Mouse (Mus musculus) layer of hippocampus, adult 2 months (tissue): ENCODE data around the gene Ltc4s. TPM values are rescaled to one million over a fixed set of nuclear protein-coding genes. Genes with fewer than 3 reads are reported as not detected.

ENCODE experiments used
- DNase-seq, 2 experiments: peaks; one replicate each; pipeline ENCODE4 v3.0.0; 2022; ENCODE audit warnings: low spot score in 2 of 2
- H3K27ac ChIP-seq: fragments of 200-600 bp; 2 replicates; pipeline ENCODE4 v1.8.1; 2022
- H3K4me3 ChIP-seq: fragments of 200-600 bp; 2 replicates; pipeline ENCODE4 v1.8.1; 2022; ENCODE audit warnings: mild to moderate bottlenecking
- CTCF ChIP-seq: fragments of 200-600 bp; conservative IDR thresholded peaks from 2 replicates; pipeline ENCODE4 v1.8.1; 2022; ENCODE audit warnings: antibody characterized with exemption, mild to moderate bottlenecking, moderate library complexity
- long read RNA-seq, 2 experiments: library from polyadenylated mRNA; stranded (forward); transcript quantifications; one replicate each; pipeline ENCODE4 v2.0.0; 2021; ENCODE audit warnings: borderline mapping rate in 2 of 2
- total RNA-seq, 2 experiments: library from RNA; stranded (reverse); gene quantifications; 2 replicates each; pipeline ENCODE4 v1.2.3; 2021

Ltc4s gene
- 1 to 10 TPM; 6.8 to 9.3 TPM for total RNA-seq
- long read RNA-seq, experiment 1 = 0 reads
- long read RNA-seq, experiment 2, partial matches to known transcripts = 1 of 4 reads
- long read RNA-seq, experiment 2, other reads (novel, unspliced or antisense) = 0 of 4 reads

DNA sequence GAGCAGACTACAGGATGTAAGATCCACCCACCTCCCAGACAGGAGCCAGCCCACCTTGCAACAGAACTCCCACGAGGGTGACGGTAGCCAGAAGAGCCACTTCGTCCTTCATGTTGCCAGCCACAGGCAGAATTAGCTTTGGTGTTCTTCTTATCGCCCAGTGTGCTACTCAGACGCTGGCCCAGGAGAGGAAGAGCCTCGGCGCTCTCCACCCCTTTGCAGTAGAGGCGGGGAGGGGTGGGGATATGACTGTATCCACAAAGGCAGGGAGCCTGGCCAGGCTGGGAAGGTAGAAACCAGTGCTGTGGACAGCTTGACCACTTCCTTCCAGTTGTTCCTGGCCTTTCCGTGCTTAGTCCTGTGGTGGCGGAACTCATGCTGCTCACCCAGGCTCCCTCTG is at the start of gene Ltc4s:
Gene Ltc4s, minus strand, starts transcription at position 293 of the 400 bp plus-strand sequence.
- TF ChIP-seq CTCF = no peak
- Histone ChIP-seq H3K4me3 (peak within 1 kb of the TSS; percentile 86), H3K27ac (peak within 1 kb of the TSS; percentile 69)
- DNase-seq = no peak

DNA sequence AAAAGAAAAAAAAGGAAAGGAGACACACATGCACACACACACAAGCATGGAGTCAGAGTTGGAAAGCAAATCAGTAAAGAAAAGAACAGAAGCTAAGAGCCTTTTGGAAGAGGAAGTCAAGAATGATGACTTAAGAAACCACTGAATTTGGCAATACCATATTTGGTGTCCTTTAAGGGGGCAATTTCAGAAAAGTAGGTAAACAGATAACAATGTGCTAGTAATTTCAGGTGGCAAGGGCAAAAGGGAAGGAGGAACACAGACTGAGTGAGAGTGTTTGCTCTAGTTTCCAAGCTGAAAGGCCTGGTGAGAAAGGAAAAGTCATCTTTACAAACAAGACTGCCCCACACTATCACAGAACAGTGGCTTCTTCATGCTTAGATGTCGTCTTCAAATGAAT is 48.0 kb upstream of the Ltc4s start:
- Histone ChIP-seq H3K27ac (no peak overlapping the region), H3K4me3 (no peak overlapping the region)
- DNase-seq = no peak
- no peak for TF ChIP-seq CTCF

- H3K27ac ChIP-seq = no peak overlapping the region
- no peak for DNase-seq
These were observed 47.3 kb upstream of the Ltc4s start for GRCm38 (mm10) chr11:50285696-50286095.

DNA sequence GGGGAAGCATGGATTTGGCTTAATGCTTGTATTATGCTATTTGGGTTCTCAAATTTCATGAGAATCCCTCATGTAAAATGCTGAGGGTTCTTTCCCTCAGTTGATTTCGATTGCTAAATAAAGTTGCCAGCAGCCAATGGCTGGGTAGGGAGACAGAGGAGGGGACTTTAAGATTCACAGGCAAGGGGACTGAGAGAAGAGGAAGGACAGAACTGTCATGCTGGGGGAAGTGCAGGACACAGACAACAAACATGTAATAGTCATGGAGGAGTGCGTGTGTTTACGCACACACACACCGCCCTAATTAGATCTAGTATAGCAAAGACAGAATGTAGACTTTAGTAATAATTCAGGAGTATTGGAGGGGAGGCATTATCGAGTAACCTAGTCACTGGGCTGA is 46.8 kb upstream of the Ltc4s start:
- Histone ChIP-seq H3K27ac (no peak overlapping the region), H3K4me3 (no peak overlapping the region)
- DNase-seq = no peak
- no peak for TF ChIP-seq CTCF

More at GRCm38 (mm10) chr11:50285696-50286095, 47.3 kb upstream of the Ltc4s start:
- no peak overlapping the region for H3K4me3 ChIP-seq
- no peak for TF ChIP-seq CTCF

DNA sequence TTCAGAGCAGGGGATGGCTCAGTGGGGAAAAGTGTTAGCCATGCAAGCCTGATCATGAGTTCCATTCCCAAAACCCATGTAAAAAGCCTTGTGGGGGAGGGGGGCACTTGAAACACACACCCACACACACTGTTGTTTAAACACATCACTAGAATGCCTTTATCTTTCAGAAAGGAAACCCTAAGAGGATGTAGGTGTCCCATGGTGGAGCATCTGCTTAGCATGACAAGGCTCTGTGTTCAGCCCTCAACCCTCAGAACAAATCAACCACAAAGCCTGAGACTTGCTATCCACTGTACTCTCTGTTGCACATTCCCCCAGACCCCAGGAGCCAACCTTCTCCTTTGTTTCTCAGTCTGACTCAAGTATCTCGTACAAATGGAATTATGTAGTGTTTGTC is 41.6 kb upstream of the Ltc4s start:
- no peak overlapping the region for H3K4me3 ChIP-seq
- no peak for TF ChIP-seq CTCF
- DNase-seq = no peak
- no peak overlapping the region for H3K27ac ChIP-seq

DNA sequence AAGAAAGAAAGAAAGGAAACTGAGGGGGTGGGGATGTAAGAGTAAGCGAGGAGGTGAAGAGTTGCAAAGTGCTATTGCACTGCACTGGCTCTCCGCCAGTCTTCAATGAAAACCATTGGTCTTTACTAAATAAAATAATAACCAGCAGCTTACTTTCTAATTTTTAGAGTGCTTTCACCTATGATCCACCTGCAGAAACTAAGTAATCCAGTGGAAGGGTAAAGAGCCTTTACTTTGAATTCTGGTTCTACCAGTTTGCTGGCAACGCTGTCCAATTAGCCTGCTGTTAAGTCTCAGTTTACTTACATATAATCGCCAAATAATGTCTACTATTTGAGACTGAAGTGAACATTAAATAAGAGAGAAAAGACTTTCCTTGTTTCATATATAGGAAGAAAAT is 40.6 kb upstream of the Ltc4s start:
- no peak overlapping the region for H3K4me3 ChIP-seq
- DNase-seq = no peak
- no peak overlapping the region for H3K27ac ChIP-seq
- TF ChIP-seq CTCF = no peak

DNA sequence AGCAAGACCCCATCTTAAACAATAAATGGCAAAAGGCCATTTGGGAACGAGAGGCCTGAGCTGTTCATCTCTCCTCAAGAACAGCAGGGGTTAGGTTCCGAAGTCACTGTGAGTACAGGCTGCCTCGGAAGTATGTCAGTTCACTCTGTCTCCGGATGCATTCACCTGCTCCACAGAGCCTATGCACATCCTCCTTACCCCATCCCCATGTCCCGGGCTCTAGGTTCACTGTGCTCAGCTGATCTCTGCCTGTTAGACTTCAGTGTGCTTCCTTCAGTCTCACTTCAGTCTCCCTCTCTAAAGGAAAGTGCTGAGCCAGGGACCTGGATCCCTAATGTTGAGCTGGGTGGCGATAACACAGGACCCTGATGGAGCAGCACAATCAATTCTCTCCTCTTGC is 39.3 kb upstream of the Ltc4s start:
- Histone ChIP-seq H3K4me3 (no peak overlapping the region), H3K27ac (no peak overlapping the region)
- no peak for DNase-seq
- no peak for TF ChIP-seq CTCF

DNA sequence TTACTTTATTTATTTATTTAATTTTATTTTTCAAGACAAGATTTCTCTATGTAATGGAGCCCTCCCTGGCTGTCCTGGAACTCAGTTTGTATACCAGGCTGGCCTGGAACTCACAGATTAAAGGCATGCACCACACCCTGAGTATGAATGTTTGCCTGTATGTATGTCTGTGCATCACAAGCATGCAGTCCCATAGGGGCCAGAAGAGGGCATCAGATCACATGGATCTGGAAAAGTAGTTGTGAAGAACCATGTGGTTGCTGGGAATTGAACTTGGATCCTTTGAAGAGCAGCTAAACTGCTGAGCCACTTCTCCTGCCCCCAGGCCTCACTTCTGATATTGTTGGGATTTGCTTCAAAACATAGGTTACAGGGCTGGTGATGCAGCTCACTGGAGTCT is 38.6 kb upstream of the Ltc4s start:
- no peak for TF ChIP-seq CTCF
- no peak for DNase-seq
- H3K4me3 ChIP-seq = no peak overlapping the region
- H3K27ac ChIP-seq = no peak overlapping the region

- no peak for DNase-seq
- no peak for TF ChIP-seq CTCF
- peak overlapping the region; percentile 10; the same call in 1 of the 2 replicates for H3K27ac ChIP-seq
- H3K4me3 ChIP-seq = no peak overlapping the region
These were observed 37.2 kb upstream of the Ltc4s start for GRCm38 (mm10) chr11:50275568-50276151.

DNA sequence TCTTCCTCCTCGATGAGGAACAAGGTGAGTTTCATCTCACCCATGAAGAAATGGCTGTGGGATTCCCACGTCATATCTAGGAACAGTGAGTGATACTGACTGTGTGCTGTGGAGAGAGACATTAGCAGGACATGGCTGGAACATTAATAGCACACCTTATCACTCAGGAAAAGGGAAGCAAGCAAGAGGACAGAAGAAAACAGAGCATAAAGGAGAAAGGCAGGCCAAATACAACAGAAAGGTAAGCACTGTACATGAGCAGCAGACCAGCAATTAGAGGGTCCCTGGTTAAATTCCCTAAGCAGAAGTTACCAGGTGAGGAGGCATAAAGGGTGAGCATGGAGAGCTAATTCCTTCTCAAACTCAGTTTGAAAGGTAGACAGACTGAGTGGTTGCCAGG is 36.7 kb upstream of the Ltc4s start:
- DNase-seq = no peak
- peak overlapping the region; percentile 6; the same call in 1 of the 2 replicates for H3K27ac ChIP-seq
- TF ChIP-seq CTCF = no peak
- no peak overlapping the region for H3K4me3 ChIP-seq

- Histone ChIP-seq H3K27ac (no peak overlapping the region), H3K4me3 (no peak overlapping the region)
- no peak for DNase-seq
- no peak for TF ChIP-seq CTCF
These were observed 34.4 kb upstream of the Ltc4s start for GRCm38 (mm10) chr11:50272819-50273218.

GRCm38 (mm10) chr11:50269885-50270284 is 31.5 kb upstream of the Ltc4s start:
- no peak for DNase-seq
- no peak for TF ChIP-seq CTCF
- H3K4me3 ChIP-seq = no peak overlapping the region
- H3K27ac ChIP-seq = no peak overlapping the region

DNA sequence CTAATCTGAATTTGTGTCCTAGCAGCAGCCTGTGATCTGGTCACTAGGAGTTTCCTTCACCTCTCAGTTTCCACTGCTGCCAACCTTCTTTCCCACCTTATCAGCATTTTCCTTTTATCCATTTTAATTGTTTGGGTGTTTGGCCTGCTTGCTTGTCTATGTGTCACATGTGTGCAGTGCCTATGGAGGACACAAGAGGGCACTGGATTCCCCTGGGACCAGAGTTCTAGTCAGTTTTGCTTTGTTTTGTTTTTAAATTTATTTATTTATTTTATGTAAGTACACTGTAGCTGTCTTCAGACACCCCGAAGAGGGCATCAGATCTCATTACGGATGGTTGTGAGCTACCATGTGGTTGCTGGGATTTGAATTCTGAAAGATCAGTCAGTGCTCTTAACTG is 30.7 kb upstream of the Ltc4s start:
- Histone ChIP-seq H3K4me3 (no peak overlapping the region), H3K27ac (no peak overlapping the region)
- TF ChIP-seq CTCF = peak; percentile 69
- no peak for DNase-seq

DNA sequence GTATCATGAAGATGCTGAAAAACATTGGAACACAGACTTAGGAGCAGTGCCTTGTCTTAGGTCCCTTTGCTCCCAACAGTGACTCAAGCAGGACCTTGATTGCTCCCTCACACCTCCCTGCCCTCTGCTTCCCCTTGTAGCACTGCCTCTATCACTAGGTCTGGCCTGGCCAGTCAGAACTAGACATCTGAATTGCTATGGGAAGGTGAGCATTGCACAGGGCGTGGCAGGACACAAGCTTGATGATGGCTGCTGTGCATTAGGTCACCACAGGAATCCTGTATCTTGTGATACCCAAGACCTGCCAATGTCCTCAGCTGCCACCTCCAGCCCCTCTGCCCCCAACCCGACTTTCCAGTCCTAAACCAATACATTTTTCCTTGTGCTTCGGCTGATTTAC is 28.6 kb upstream of the Ltc4s start:
- TF ChIP-seq CTCF = no peak
- no peak for DNase-seq
- H3K4me3 ChIP-seq = no peak overlapping the region
- no peak overlapping the region for H3K27ac ChIP-seq

DNA sequence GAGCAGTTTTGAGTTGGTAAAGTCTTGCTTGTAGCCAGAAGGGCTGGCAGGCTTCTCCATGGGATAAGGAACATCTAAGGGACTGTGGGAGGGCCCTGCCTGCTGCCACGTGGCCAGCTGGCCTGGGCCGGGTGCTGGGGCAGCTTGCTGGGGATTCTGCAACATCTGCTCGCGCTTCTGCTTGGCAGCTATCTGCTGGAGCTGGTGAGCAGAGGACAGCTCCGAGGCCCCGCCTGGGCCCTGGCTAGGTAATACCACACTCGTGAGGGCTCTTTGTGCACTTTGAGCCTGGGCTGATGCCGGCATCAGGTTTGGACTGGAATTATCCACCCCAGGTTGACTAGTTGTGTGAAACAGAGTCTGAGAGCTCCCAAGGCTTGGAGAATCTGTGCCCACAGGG is 27.5 kb upstream of the Ltc4s start:
- peak overlapping the region; percentile 43; the same call in 1 of the 2 replicates for H3K27ac ChIP-seq
- H3K4me3 ChIP-seq = no peak overlapping the region
- TF ChIP-seq CTCF = no peak
- no peak for DNase-seq
